In the genomic region with DNA sequence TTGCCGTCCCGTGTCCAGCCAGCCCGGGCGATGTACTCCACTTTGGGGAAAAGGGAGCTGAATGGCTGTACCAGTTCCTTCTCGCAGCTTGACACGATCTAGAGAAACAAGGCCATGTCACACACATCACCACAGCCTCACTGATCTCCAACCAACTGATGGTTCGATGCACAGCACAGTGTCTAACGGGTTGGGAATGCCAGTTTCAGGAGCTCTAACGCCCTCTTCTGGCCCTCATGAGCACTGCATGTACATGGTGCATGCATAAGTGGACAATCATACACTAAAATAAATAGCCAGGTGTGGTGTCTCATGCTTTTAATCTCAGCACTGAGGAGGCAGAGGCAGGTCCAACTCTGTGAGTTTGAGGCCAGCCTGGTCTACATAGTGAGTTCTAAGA, we compare ENCODE assay signal across 1 mouse cellular context.
TF ChIP-seq lines count a peak whose summit lies in the region.

No protein-coding gene starts in this region.

TF ChIP-seq in MEL, 35 proteins besides CTCF, POLR2A, EP300 and RAD21:
- no peak for TF ChIP-seq TCF12 (IDR thresholded peaks at IDR 0.05; ENCODE audit: low read depth, low read length)
- TF ChIP-seq SIN3A (IDR thresholded peaks at IDR 0.05; ENCODE audit: low read length), result no peak
- TF ChIP-seq MEF2A (IDR thresholded peaks at IDR 0.05; ENCODE audit: extremely low read depth, insufficient replicate concordance, low read depth, low read length, poor library complexity, severe bottlenecking), result no peak
- peak; percentile 32 for TF ChIP-seq SMC3 (IDR thresholded peaks at IDR 0.05; ENCODE audit: low read depth, low read length)
- TF ChIP-seq POLR2AphosphoS5 (IDR thresholded peaks at IDR 0.05; ENCODE audit: borderline replicate concordance, low read depth, low read length), result no peak
